Mouse (Mus musculus) cortical plate, adult 2 months (tissue): ENCODE data around the gene Gpr158.

ENCODE experiments used
- CTCF ChIP-seq: fragments of 200-500 bp; IDR thresholded peaks from 2 replicates; pipeline ENCODE4 v1.5.1; 2011; ENCODE audit warnings: mild to moderate bottlenecking, control low read depth, low read length; ENCODE audit not compliant: insufficient read depth; ENCODE audit errors: extremely low read depth
- POLR2A ChIP-seq: fragments of 200-500 bp; IDR thresholded peaks from 2 replicates; pipeline ENCODE4 v1.6.1; 2011; ENCODE audit warnings: mild to moderate bottlenecking, low read length, control low read depth; ENCODE audit not compliant: insufficient read depth; ENCODE audit errors: extremely low read depth

DNA sequence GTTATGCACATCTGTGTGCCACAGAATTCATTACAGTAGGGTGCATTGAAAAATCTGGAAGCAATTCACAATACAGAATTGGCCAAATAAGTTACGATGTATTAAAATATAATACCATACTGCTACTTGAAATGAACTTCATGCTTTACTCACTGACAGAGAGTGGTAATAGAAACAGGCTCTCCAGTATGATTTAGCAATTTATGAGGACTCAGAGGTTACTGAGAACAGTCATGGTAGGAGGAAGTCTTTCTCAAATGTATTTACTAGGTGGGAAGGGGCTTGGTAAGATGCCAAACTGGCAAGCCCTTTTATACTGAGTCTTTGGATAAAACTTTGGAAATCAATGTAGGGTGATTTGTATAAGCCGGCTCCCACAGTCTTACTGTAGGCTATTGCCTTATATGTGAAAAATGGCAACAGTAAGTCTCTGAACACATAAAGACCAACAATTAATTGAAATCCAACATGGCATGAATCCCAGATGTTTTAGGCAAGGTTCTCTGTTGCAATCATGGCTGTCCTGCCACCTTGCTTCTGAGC, 40.2 kb downstream of the Gpr158 start:
- TF ChIP-seq CTCF: no peak
- no peak for TF ChIP-seq POLR2A
